In genomic region chr16:96907818-96908217, GRCm38 (mm10) we compare ENCODE assay signal across 14 mouse cellular contexts.
"Had no signal": no experiment of that assay in that cellular context is flagged by ENCODE, and none has a peak within 500 bp of the region (broad histone marks: within the 10 kb centered on the region; RNA-seq: fewer than 3 reads in every experiment).

No protein-coding gene starts in this region.

- H3K9ac ChIP-seq: intestine, embryonic 15.5 days; limb, embryonic 12.5 days; lung, embryonic 15.5 days; midbrain, embryonic 12.5 days; neural tube, embryonic 15.5 days had no signal

- DNase-seq: kidney, adult 18-20 months; kidney, postnatal 10 days; kidney, postnatal 4 days; lung, postnatal 14 days; thymus, adult 2 months; thymus, postnatal 25 days had no signal

- H3K27ac ChIP-seq: intestine, embryonic 15.5 days; layer of hippocampus, adult 2 months; limb, embryonic 12.5 days; lung, embryonic 15.5 days; macrophage; midbrain, embryonic 12.5 days; neural tube, embryonic 15.5 days had no signal

- H3K36me3 ChIP-seq: intestine, embryonic 15.5 days; limb, embryonic 12.5 days; lung, embryonic 15.5 days; midbrain, embryonic 12.5 days; neural tube, embryonic 15.5 days had no signal

- ATAC-seq: intestine, embryonic 15.5 days; midbrain, embryonic 16.5 days had no signal

- H3K27me3 ChIP-seq: intestine, embryonic 15.5 days; limb, embryonic 12.5 days; lung, embryonic 15.5 days; midbrain, embryonic 12.5 days; neural tube, embryonic 15.5 days had no signal

- H3K4me1 ChIP-seq: intestine, embryonic 15.5 days; lung, embryonic 15.5 days had no signal

- H3K9me3 ChIP-seq: intestine, embryonic 15.5 days; limb, embryonic 12.5 days; lung, embryonic 15.5 days; midbrain, embryonic 12.5 days; neural tube, embryonic 15.5 days had no signal

- H3K4me3 ChIP-seq: intestine, embryonic 15.5 days; layer of hippocampus, adult 2 months; limb, embryonic 12.5 days; lung, embryonic 15.5 days; midbrain, embryonic 12.5 days; neural tube, embryonic 15.5 days had no signal

- H3K4me2 ChIP-seq: intestine, embryonic 15.5 days; limb, embryonic 12.5 days; lung, embryonic 15.5 days; midbrain, embryonic 12.5 days; neural tube, embryonic 15.5 days had no signal
